Mouse (Mus musculus) C2C12 (cell line): ENCODE measurements around the gene Oosp1. TPM values are rescaled to one million over a fixed set of nuclear protein-coding genes. Genes with fewer than 3 reads are reported as not detected.

Source experiments
- H3K27me3 ChIP-seq: one replicate; pipeline ENCODE4 v1.6.1; 2011; ENCODE audit not compliant: control insufficient read depth, insufficient read depth, insufficient read length
- H3K36me3 ChIP-seq: one replicate; pipeline ENCODE4 v1.6.1; 2011; ENCODE audit not compliant: control insufficient read depth, insufficient read depth
- H3K4me3 ChIP-seq: one replicate; pipeline ENCODE4 v1.5.1; 2011; ENCODE audit warnings: mild to moderate bottlenecking, control low read depth; ENCODE audit not compliant: poor library complexity, insufficient read depth, severe bottlenecking
- H3K79me2 ChIP-seq: one replicate; pipeline ENCODE4 v1.6.1; 2011; ENCODE audit not compliant: control insufficient read depth, insufficient read depth
- H3K79me3 ChIP-seq: one replicate; pipeline ENCODE4 v1.6.1; 2011; ENCODE audit warnings: low read depth, control low read depth
- H3ac ChIP-seq: one replicate; pipeline ENCODE3; 2011; ENCODE audit warnings: low read depth; ENCODE audit not compliant: control insufficient read depth, insufficient read length
- CEBPB ChIP-seq: IDR thresholded peaks from one replicate; pipeline ENCODE4 v1.6.1; 2011; ENCODE audit warnings: low read depth, mild to moderate bottlenecking, control low read depth, moderate library complexity
- CTCF ChIP-seq: IDR thresholded peaks from one replicate; pipeline ENCODE4 v1.5.1; 2011; ENCODE audit not compliant: control insufficient read depth, insufficient read depth, insufficient read length
- FOSL1 ChIP-seq: IDR thresholded peaks from one replicate; pipeline ENCODE4 v1.8.0; 2011; ENCODE audit warnings: mild to moderate bottlenecking, low read length; ENCODE audit not compliant: poor library complexity, insufficient read depth, severe bottlenecking
- MAX ChIP-seq: IDR thresholded peaks from one replicate; pipeline ENCODE4 v1.6.1; 2011; ENCODE audit warnings: mild to moderate bottlenecking, control low read depth
- MYOD1 ChIP-seq: IDR thresholded peaks from one replicate; pipeline ENCODE4 v1.6.1; 2011; ENCODE audit warnings: low read depth; ENCODE audit not compliant: control insufficient read depth, insufficient read length
- MYOG ChIP-seq: IDR thresholded peaks from one replicate; pipeline ENCODE4 v1.6.1; 2011; ENCODE audit not compliant: control insufficient read depth, insufficient read length; ENCODE audit errors: extremely low read depth
- USF1 ChIP-seq: IDR thresholded peaks from one replicate; pipeline ENCODE4 v1.6.1; 2011; ENCODE audit warnings: low read depth, mild to moderate bottlenecking, control low read depth, moderate library complexity
- long read RNA-seq, 2 experiments: library from polyadenylated mRNA; unstranded; transcript quantifications; one replicate each; pipeline ENCODE4 v2.0.0; 2019 to 2020
- polyA plus RNA-seq: library from polyadenylated mRNA; unstranded; fragments of >200 nt; fragmentation: generic; extraction: Trizol; gene quantifications from one replicate; pipeline ENCODE4 v1.2.1, GENCODE M21; 2012; ENCODE audit warnings: missing spikeins

The Oosp1 gene
- polyA plus RNA-seq: not detected
- long read RNA-seq, experiment 1: 0 reads
- long read RNA-seq, experiment 2: 0 reads

DNA sequence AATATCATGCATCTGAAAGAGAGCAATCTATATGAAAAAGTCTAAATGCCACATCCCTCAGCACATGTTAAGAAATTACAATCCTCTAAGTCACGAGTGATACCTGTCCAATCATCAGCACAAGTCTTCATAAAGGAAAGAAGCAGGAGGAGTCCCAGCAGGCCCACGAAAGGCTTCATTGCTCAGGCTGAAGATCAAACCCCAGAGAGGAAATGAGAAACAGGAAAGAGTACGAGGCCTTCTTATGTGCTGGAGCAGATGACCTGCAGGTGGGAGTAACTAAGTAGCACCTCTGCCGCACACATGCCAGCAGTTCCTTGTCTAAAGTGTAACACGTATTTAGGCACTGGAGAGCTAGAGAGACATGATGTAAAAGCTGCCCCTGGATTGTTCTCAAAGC, at the start of gene Oosp1:
Oosp1 (minus strand) TSS at position 312 of the 400 bp plus-strand sequence.
- no peaks in the 10 kb centered on the region for H3K79me3 ChIP-seq
- no peak within 1 kb of the TSS for H3K4me3 ChIP-seq
- no peaks in the 10 kb centered on the region for H3K36me3 ChIP-seq
- H3K79me2 ChIP-seq: no peaks in the 10 kb centered on the region
- TF ChIP-seq MYOG (no peak), MYOD1 (no peak), CEBPB (no peak), CTCF (no peak), USF1 (no peak), FOSL1 (no peak), MAX (no peak)
- no peak within 1 kb of the TSS for H3ac ChIP-seq
- H3K27me3 ChIP-seq: no peaks in the 10 kb centered on the region

DNA sequence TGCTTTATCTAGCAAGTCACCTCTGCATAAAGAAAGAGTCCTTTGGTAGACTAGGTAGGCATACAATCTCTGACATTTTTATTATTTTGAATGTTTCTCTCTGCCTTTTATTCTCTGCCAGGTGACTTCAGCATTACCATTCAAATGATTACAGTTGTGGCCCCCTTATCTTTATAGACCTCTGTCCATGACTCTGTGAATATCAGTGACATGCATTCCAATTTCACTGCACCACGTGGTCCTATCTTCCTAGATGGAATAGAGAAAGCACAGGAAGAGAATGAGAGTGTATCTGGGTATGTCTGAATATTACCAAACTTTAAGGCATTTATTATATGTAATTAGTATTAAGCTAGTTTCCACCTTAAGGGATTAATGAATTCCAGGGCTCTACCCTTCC, 45.5 kb upstream of the Oosp1 start:
- H3K4me3 ChIP-seq: no peak overlapping the region
- H3K79me3 ChIP-seq: no peaks in the 10 kb centered on the region
- H3ac ChIP-seq: no peak overlapping the region
- TF ChIP-seq MAX (no peak), CEBPB (no peak), MYOD1 (no peak), FOSL1 (no peak), MYOG (no peak), CTCF (no peak)
- no peaks in the 10 kb centered on the region for H3K27me3 ChIP-seq
- H3K79me2 ChIP-seq: no peaks in the 10 kb centered on the region
- no peaks in the 10 kb centered on the region for H3K36me3 ChIP-seq

DNA sequence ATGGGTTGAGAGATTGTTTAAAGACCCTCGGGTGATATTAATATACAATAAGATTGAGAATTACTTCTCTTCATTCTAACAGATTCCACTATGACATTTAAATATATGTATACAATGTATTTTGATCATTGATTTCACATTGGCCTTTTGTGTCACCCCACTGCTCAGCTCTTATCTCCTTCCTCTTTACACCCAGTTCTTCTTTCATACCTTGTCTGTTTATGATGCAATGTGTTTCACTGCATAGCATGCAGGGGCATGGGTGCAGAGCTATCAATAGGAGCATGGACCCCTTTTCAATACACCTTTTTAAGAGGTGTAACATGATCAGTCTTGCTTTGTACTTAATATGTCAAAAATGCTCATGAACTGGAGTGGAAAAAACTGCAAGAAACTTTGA, 39.3 kb upstream of the Oosp1 start:
- no peak for TF ChIP-seq FOSL1
- no peak for TF ChIP-seq MYOD1
- TF ChIP-seq CTCF: no peak
- TF ChIP-seq MAX: no peak
- TF ChIP-seq MYOG: no peak
- TF ChIP-seq USF1: no peak
- no peak for TF ChIP-seq CEBPB
- H3K27me3 ChIP-seq: no peaks in the 10 kb centered on the region
- no peak overlapping the region for H3K4me3 ChIP-seq
- H3ac ChIP-seq: no peak overlapping the region
- no peaks in the 10 kb centered on the region for H3K36me3 ChIP-seq
- no peaks in the 10 kb centered on the region for H3K79me2 ChIP-seq
- H3K79me3 ChIP-seq: no peaks in the 10 kb centered on the region

- no peak overlapping the region for H3K4me3 ChIP-seq
- TF ChIP-seq MYOG: no peak
- no peak for TF ChIP-seq FOSL1
- TF ChIP-seq CTCF: no peak
- TF ChIP-seq USF1: no peak
- no peak for TF ChIP-seq MYOD1
- TF ChIP-seq MAX: no peak
- no peak for TF ChIP-seq CEBPB
- no peaks in the 10 kb centered on the region for H3K36me3 ChIP-seq
- no peaks in the 10 kb centered on the region for H3K79me2 ChIP-seq
- no peaks in the 10 kb centered on the region for H3K79me3 ChIP-seq
- H3ac ChIP-seq: no peak overlapping the region
- H3K27me3 ChIP-seq: no peaks in the 10 kb centered on the region
Measured at GRCm38 (mm10) chr19:11727304-11727703, 36.4 kb upstream of the Oosp1 start.

- H3K4me3 ChIP-seq: no peak overlapping the region
- no peaks in the 10 kb centered on the region for H3K79me3 ChIP-seq
- TF ChIP-seq MYOD1 (no peak), CTCF (no peak), FOSL1 (no peak), MAX (no peak)
Measured at GRCm38 (mm10) chr19:11725915-11726314, 35.0 kb upstream of the Oosp1 start.

GRCm38 (mm10) chr19:11724275-11724674, 33.3 kb upstream of the Oosp1 start:
- Histone ChIP-seq H3K36me3 (no peaks in the 10 kb centered on the region), H3K79me2 (no peaks in the 10 kb centered on the region), H3K4me3 (no peak overlapping the region), H3K79me3 (no peaks in the 10 kb centered on the region), H3ac (no peak overlapping the region), H3K27me3 (no peaks in the 10 kb centered on the region)
- TF ChIP-seq USF1 (no peak), CEBPB (no peak), MAX (no peak), MYOG (no peak), MYOD1 (no peak), FOSL1 (no peak), CTCF (no peak)

More at GRCm38 (mm10) chr19:11725915-11726314, 35.0 kb upstream of the Oosp1 start:
- no peak overlapping the region for H3ac ChIP-seq
- no peaks in the 10 kb centered on the region for H3K79me2 ChIP-seq
- H3K36me3 ChIP-seq: no peaks in the 10 kb centered on the region
- no peaks in the 10 kb centered on the region for H3K27me3 ChIP-seq
